Mouse (Mus musculus): Measurements from ENCODE around the gene Src.
A peak's percentile ranks its signal among the peaks of the same experiment; 100 is the strongest.
"Not testable (repeated sequence)": the region's sequence is repeated elsewhere in the genome, so short reads cannot be mapped to it uniquely, and the experiment has no call there.

Src gene

GRCm38 (mm10) chr2:157418206-157418605, at the start of gene Src:
Gene Src, plus strand, starts transcription at chr2:157418444.
- no peak for DNase-seq

GRCm38 (mm10) chr2:157371696-157372095, 46.5 kb upstream of the Src start:
- DNase-seq, result no peak

GRCm38 (mm10) chr2:157373681-157374080, 44.6 kb upstream of the Src start:
- peak; percentile 63 for DNase-seq

DNA sequence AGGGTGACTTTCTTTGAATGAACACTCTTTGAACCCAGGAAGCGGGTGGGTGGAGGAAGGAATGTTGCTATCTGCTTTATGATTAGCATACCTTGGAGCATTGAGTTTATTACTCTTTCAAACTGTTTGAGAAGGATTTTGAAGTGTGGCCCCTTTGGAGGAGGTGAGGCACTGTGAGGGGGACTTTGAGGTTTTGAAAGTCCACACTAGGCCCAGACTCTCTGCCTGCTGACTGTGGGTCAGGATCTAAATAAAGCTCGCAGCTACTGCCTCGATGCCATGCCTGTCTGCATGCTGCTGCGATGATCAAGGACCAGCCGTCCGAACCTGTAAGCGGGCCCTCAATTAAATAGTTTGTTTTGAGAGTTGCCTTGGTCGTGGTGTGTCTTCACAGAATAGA, 43.2 kb upstream of the Src start:
- DNase-seq, result no peak

GRCm38 (mm10) chr2:157375794-157376757, 42.2 kb upstream of the Src start:
- no peak for DNase-seq

- DNase-seq, result no peak
Observed at GRCm38 (mm10) chr2:157376995-157377394, 41.2 kb upstream of the Src start.

DNA sequence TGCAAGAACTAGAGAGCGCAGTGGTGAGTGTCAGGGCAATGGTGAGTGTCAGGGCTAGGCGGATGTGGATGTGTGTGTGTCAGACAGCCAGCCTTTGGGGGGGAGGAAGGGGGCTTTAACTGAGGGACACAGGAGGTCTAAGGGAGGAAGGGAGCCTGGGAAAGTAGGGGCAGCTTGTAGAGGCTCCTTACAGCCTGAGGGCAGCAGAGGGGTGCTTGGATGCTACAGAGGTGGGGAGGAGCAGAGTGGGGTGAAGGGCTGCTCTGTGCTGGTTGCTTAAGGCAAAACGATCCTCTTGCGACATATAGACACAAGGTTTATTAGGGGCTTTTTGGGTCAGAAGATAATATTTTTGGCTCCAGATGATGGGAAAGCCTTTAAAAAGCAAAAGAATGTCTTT, 33.4 kb upstream of the Src start:
- no peak for DNase-seq

DNA sequence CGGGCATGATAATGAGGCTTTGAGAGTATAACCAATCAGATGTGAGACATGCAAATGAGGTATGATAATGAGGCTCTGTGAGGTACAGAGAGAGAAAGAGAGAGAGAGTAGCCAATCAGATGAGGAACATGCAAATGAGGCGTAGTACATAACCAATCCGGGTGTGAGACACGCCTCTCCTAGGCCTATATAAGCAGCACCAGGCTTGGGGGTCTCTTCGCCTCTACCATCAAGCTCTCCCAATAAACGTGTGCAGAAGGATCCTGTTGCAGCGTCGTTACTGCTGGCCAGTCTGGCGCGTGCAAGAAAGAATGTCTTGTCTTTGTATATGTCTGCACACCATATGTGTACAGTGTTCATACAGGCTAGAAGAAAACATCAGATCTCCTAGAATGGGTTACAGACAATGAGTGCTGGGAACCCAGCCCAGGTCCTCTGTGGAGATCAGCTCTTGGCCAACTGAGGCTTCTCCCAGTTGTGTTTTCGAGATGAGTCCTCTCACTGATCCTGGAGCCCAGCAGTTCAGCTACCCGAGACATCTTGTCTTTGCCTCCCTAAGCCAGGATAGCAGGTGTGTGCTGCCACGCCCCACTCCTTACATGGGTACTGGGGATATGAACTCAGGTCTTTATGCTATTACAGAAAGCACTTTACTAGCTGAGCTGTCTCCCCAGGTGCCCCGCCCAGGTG, 29.2 kb upstream of the Src start:
- not testable (repeated sequence) for DNase-seq

- DNase-seq, result no peak
Observed at GRCm38 (mm10) chr2:157389591-157389921, 28.7 kb upstream of the Src start.

GRCm38 (mm10) chr2:157392331-157392730, 25.9 kb upstream of the Src start:
- DNase-seq, result no peak

GRCm38 (mm10) chr2:157393549-157393948, 24.7 kb upstream of the Src start:
- DNase-seq, result no peak

GRCm38 (mm10) chr2:157394868-157395267, 23.4 kb upstream of the Src start:
- DNase-seq, result peak; percentile 42

- no peak for DNase-seq
Observed at GRCm38 (mm10) chr2:157395371-157395770, 22.9 kb upstream of the Src start.

- DNase-seq, result no peak
Observed at GRCm38 (mm10) chr2:157395960-157396359, 22.3 kb upstream of the Src start.

- no peak for DNase-seq
Observed at GRCm38 (mm10) chr2:157397376-157397775, 20.9 kb upstream of the Src start.

DNA sequence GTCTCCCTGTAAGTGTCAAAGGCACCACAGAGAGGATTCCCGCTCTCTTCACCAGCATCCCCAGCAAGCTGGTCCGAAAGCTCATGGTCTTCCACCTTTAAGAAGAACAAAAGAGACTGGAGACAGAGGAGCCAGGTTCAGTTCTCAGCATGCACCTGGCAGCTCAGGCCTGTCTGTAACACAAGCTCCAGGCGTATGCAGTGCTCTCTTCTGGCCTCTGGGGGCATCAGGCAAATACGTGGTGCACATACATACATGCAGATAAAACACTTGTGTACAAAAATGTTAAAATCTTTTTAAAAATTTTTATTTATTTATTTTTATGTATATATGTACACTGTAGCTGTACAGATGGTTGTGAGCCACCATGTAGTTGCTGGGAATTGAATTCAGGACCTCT, 19.7 kb upstream of the Src start:
- no peak for DNase-seq

GRCm38 (mm10) chr2:157399797-157400196, 18.4 kb upstream of the Src start:
- DNase-seq, result peak; percentile 55

GRCm38 (mm10) chr2:157400491-157400890, 17.8 kb upstream of the Src start:
- no peak for DNase-seq

- DNase-seq, result no peak
Observed at GRCm38 (mm10) chr2:157401261-157401660, 17.0 kb upstream of the Src start.

- peak; percentile 75 for DNase-seq
Observed at GRCm38 (mm10) chr2:157407596-157407995, 10.6 kb upstream of the Src start.

DNA sequence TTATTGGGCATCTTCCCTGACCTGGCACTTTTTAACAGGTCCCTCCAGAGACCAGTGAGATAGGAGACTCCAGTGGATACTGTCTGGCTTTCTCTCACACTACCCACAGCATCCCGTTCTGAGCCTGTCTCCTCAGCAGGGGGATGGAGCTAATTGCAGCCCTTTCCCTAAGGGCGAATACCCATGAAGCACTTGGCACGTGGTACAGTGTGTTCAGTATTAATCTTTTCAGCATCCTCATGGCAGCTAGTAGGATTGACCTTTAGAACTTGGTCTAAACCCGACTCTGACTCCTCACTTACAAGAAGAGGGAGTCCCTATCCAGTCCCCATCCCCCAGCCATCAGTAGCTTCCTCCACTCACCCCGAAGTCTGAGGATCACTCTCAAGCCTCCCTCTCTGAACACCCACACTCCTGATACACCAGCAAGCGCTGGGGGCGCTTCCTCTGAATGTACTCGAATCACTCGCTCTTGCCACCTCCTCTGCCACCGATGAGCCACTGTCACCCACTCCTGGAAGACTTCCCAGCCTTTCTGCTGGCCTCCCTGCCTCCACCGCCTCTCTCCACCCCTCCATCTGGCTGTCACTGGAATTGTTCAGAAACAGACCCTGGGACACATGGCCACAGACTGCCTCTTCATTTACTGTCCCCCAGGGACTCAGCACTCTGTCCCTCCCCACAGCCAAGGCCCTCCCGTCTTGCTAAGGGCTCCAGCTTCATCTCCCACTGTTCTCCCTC, 8.3 kb upstream of the Src start:
- no peak for DNase-seq

DNA sequence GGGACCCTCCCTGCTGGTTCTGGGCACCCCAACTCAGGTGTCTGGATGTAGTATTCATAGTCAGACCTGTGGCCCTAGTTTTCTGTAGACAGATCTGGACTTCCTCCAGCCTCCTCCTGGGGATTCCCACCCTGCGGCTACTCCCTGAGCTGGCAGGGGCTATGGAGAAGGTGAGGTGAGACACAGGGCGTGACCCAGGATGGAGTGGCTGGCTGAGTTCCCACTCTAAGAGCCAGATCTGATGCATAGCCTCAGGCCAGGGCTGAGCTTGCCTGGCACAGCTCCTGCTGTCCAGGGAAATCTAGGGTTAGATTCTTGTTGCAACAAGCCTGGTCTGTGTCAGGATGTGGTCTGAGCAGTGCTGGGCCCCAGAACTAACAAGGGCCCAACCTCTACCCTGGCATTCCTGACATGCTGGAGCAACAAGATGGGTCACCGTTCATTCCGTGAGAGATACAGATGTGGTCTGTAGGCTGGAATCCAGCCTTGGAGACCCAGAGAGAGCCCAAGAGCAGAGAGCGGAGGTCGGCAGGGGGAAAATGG, 7.0 kb upstream of the Src start:
- no peak for DNase-seq

GRCm38 (mm10) chr2:157412497-157412896, 5.7 kb upstream of the Src start:
- DNase-seq, result no peak

Data from lung, postnatal 14 days (tissue).